Mouse (Mus musculus) testis, adult 2 months (tissue): ENCODE data around the gene Gm11541.

ENCODE experiments used
- CTCF ChIP-seq: fragments of 200-500 bp; IDR thresholded peaks from 2 replicates; pipeline ENCODE4 v1.5.1; 2012; ENCODE audit warnings: low read depth, mild to moderate bottlenecking, inconsistent platforms, low read length, moderate library complexity; ENCODE audit not compliant: control insufficient read depth, insufficient read depth, insufficient replicate concordance
- POLR2A ChIP-seq: fragments of 200-500 bp; IDR thresholded peaks from 2 replicates; pipeline ENCODE4 v1.6.1; 2012; ENCODE audit warnings: low read depth, mild to moderate bottlenecking, inconsistent platforms, low read length, moderate library complexity; ENCODE audit not compliant: control insufficient read depth

GRCm38 (mm10) chr11:94697140-94697539, 7.2 kb downstream of the Gm11541 start:
- no peak for TF ChIP-seq POLR2A
- no peak for TF ChIP-seq CTCF
